In genomic region chr9:44980242-44980641, GRCm38 (mm10) we compare ENCODE assay signal across 15 mouse cellular contexts. TPM values are rescaled to one million over a fixed set of nuclear protein-coding genes. Genes with fewer than 3 reads are reported as not detected.
DNase-seq lines count a peak whose midpoint lies in the region; ATAC-seq and TF ChIP-seq lines count a peak whose summit lies in the region.
"Had no signal": no experiment of that assay in that cellular context is flagged by ENCODE, and none has a peak within 500 bp of the region (broad histone marks: within the 10 kb centered on the region; RNA-seq: fewer than 3 reads in every experiment).

Cd3g (minus strand) TSS chr9:44980431.

- H3K36me3 ChIP-seq in heart, postnatal 0 days (replicated peaks; ENCODE audit: control insufficient read depth, insufficient read depth, low read length), result no peaks in the 10 kb centered on the region

- no peak for ATAC-seq in heart, postnatal 0 days (ENCODE audit: insufficient read depth, low read depth)
- ATAC-seq in activated CD4-positive, CD25-positive, alpha-beta regulatory T cell, adult 4 months, result peak; percentile 90
- ATAC-seq in megakaryocyte progenitor cell, adult 5-6 weeks (replicated peaks; ENCODE audit: poor library complexity), result 0 out of 2 replicates have a peak, but pooled peaks have one; percentile 29

- DNase-seq in heart, postnatal 0 days (ENCODE audit: low spot score), result no peak
- no peak for DNase-seq in heart, adult 18-20 months
- DNase-seq in thymus, postnatal 25 days, result peak; percentile 92
- no peak for DNase-seq in left cerebral cortex, postnatal 14 days (ENCODE audit: low spot score in 2 of 2)
- no peak for DNase-seq in cerebellum, postnatal 14 days
- DNase-seq in frontal cortex, postnatal 14 days (ENCODE audit: low spot score in 2 of 2), result no peak
- DNase-seq: adrenal gland, postnatal 36 days; cerebellum, adult 11 months; kidney, postnatal 36 days; right cerebral cortex, postnatal 25 days had no signal

- H3K27me3 ChIP-seq in heart, postnatal 0 days (ENCODE audit: control insufficient read depth, insufficient read depth, low read length), result no peaks in the 10 kb centered on the region

- TF ChIP-seq EP300 in heart, postnatal 0 days (IDR thresholded peaks at IDR 0.05; ENCODE audit: low read depth), result no peak

- H3K4me2 ChIP-seq in heart, postnatal 0 days (ENCODE audit: low read depth, low read length), result no peak within 1 kb of the TSS; the same call in 1 of the 2 replicates

- TF ChIP-seq CTCF in heart, postnatal 0 days (IDR thresholded peaks at IDR 0.05; ENCODE audit: low read depth), result no peak

- no peaks in the 10 kb centered on the region for H3K4me1 ChIP-seq in heart, postnatal 0 days (ENCODE audit: control insufficient read depth, insufficient read depth)

- no peak within 1 kb of the TSS for H3K9ac ChIP-seq in heart, postnatal 0 days (replicated peaks; ENCODE audit: low read depth, low read length)

- intact Hi-C loops in left cerebral cortex, postnatal 14 days (cut with DNase I), result no loop called here

- H3K27ac ChIP-seq in heart, postnatal 0 days (ENCODE audit: low read depth), result peak within 1 kb of the TSS; percentile 57; the same call in 1 of the 2 replicates
- H3K27ac ChIP-seq: stomach, postnatal 0 days had no signal

- 61% methylated on average over 3 of the region's 3 CpGs for WGBS in heart, postnatal 0 days

- H3K4me3 ChIP-seq in heart, postnatal 0 days (ENCODE audit: low read depth, low read length), result peak within 1 kb of the TSS; percentile 12; the same call in 1 of the 2 replicates

- no peaks in the 10 kb centered on the region for H3K9me3 ChIP-seq in heart, postnatal 0 days (replicated peaks; ENCODE audit: control insufficient read depth, low read length)

RNA-seq across cellular contexts. Expression of gene Cd3g, which starts in this region (rescaled TPM):
- total RNA-seq in heart, postnatal 0 days (2014; rRNA removed; ENCODE audit: low replicate concordance), result 1.2 TPM in 1 of 2 replicates, not detected in the other
- polyA plus RNA-seq in heart, postnatal 0 days (2015; fragmentation: Nextera tagmentation; extraction: Ambion mirVana), result 0.11 TPM in 1 of 2 replicates, not detected in the other
- total RNA-seq in heart, adult 18-20 months (2021), result 1 to 10 TPM in 1 of 2 experiments, under 1 TPM in 1; 0.62 to 4.6 TPM
- 1,000 to 10,000 TPM; 1,430 to 1,870 TPM for polyA plus RNA-seq in activated CD4-positive, CD25-positive, alpha-beta regulatory T cell, adult 4 months (2017; shearing (Covaris generic))
- total RNA-seq in megakaryocyte progenitor cell, adult 5-6 weeks (2015), result not detected in 2 replicates
- total RNA-seq in megakaryocyte progenitor cell, adult 5-6 weeks (2017), result 0.30 and 3.1 TPM in 2 replicates
- total RNA-seq in left cerebral cortex, postnatal 14 days (2021), result not detected
- total RNA-seq: gastrocnemius, adult 18-20 months had no signal
- polyA plus RNA-seq: C2C12 had no signal

Comparison
In these comparisons a context has a peak if more than half of its experiments do, and no peak if none do; other contexts are left out.
1. RNA of gene Cd3g (polyA plus RNA-seq): 1,430 to 1,870 TPM in activated CD4-positive, CD25-positive, alpha-beta regulatory T cell, adult 4 months; 0.11 TPM in heart, postnatal 0 days; every median in the first group is over 1,000 times any median in the second.